Mouse (Mus musculus) hindbrain, embryonic 15.5 days (tissue): ENCODE measurements at regions not wholly inside any gene's neighbourhood (a gene's known extent, or its start where the extent isn't known, plus 50 kb on each side); places are given as distances from the start of the nearest gene placed in this dataset.

ENCODE experiments used
- ATAC-seq: fragments of 200-750 bp; cut with Nextera tagmentation; 2 replicates; pipeline ENCODE4 v1.8.0; 2017; ENCODE audit warnings: low read depth, moderate number of reproducible peaks, moderate TSS enrichment; ENCODE audit not compliant: low FRiP score
- H3K27ac ChIP-seq: fragments of 300-500 bp; sonication (generic); replicated peaks from 2 replicates; pipeline ENCODE4 v1.5.1; 2015; ENCODE audit warnings: mild to moderate bottlenecking, inconsistent platforms
- H3K27me3 ChIP-seq: fragments of 300-500 bp; sonication (generic); 2 replicates; pipeline ENCODE4 v1.6.1; 2015; ENCODE audit warnings: control low read depth, inconsistent platforms
- H3K36me3 ChIP-seq: fragments of 300-500 bp; sonication (generic); 2 replicates; pipeline ENCODE4 v1.6.1; 2015; ENCODE audit warnings: control low read depth, inconsistent platforms
- H3K4me1 ChIP-seq: fragments of 300-500 bp; sonication (generic); replicated peaks from 2 replicates; pipeline ENCODE4 v1.6.1; 2015; ENCODE audit warnings: control low read depth, inconsistent platforms
- H3K4me2 ChIP-seq: fragments of 300-500 bp; sonication (generic); 2 replicates; pipeline ENCODE4 v1.6.1; 2015; ENCODE audit warnings: moderate library complexity, mild to moderate bottlenecking, inconsistent platforms
- H3K4me3 ChIP-seq: fragments of 300-500 bp; sonication (generic); 2 replicates; pipeline ENCODE4 v1.5.1; 2015; ENCODE audit warnings: mild to moderate bottlenecking, inconsistent platforms
- H3K9ac ChIP-seq: fragments of 300-500 bp; sonication (generic); 2 replicates; pipeline ENCODE4 v1.6.1; 2015; ENCODE audit warnings: inconsistent platforms
- H3K9me3 ChIP-seq: fragments of 300-500 bp; sonication (generic); 2 replicates; pipeline ENCODE4 v1.6.1; 2016; ENCODE audit warnings: control low read depth, inconsistent platforms
- WGBS: fragments of 180-500 bp; shearing (Covaris S2); methylation state at CpG from one replicate; pipeline ENCODE4 v1.1.7; 2015; 5-methylcytosine and 5-hydroxymethylcytosine counted together

GRCm38 (mm10) chr16:24092616-24093525 is 104.2 kb upstream of the Bcl6 start:
- H3K9ac ChIP-seq = no peak overlapping the region
- no peaks in the 10 kb centered on the region for H3K27me3 ChIP-seq
- no peak for ATAC-seq
- no peaks in the 10 kb centered on the region for H3K9me3 ChIP-seq
- H3K27ac ChIP-seq = no peak overlapping the region
- no peak overlapping the region for H3K4me2 ChIP-seq
- 78% methylated on average over 5 of the region's 5 CpGs for WGBS
- no peak overlapping the region for H3K4me3 ChIP-seq
- H3K36me3 ChIP-seq = no peaks in the 10 kb centered on the region
- no peaks in the 10 kb centered on the region for H3K4me1 ChIP-seq

GRCm38 (mm10) chr16:24092136-24092535 is 103.5 kb upstream of the Bcl6 start:
- Histone ChIP-seq H3K4me3 (no peak overlapping the region), H3K4me1 (no peaks in the 10 kb centered on the region), H3K36me3 (no peaks in the 10 kb centered on the region), H3K9me3 (no peaks in the 10 kb centered on the region), H3K27me3 (no peaks in the 10 kb centered on the region), H3K27ac (no peak overlapping the region), H3K4me2 (no peak overlapping the region), H3K9ac (no peak overlapping the region)
- 87% methylated on average over 4 of the region's 4 CpGs for WGBS
- no peak for ATAC-seq

DNA sequence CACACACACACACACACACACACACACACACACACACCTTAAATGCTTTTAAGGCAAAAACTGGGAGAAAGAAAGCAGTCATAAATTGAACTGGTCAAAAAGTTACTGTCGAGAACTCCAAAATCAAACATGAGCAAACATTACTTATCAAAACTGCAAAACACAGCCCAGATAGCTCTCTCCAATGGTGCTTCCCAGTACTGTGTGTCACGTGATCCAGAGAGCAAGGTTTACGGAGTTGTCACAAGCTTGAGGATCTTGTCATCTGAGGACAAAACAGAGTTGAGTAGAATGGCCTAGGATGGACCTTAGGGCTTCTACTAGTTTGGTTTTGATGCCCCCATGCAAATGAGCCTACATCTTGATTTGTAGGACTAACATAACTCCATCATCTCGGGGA is 102.3 kb upstream of the Bcl6 start:
- 97% methylated on average over 4 of the region's 4 CpGs for whole genome bisulfite sequencing

GRCm38 (mm10) chr16:24089840-24090762 is 101.4 kb upstream of the Bcl6 start:
- no peaks in the 10 kb centered on the region for H3K27me3 ChIP-seq
- no peak overlapping the region for H3K27ac ChIP-seq
- H3K36me3 ChIP-seq = no peaks in the 10 kb centered on the region
- H3K4me1 ChIP-seq = no peaks in the 10 kb centered on the region
- H3K4me2 ChIP-seq = no peak overlapping the region
- H3K9me3 ChIP-seq = no peaks in the 10 kb centered on the region
- H3K9ac ChIP-seq = no peak overlapping the region
- H3K4me3 ChIP-seq = no peak overlapping the region
- 94% methylated on average over 11 of the region's 11 CpGs for WGBS
- ATAC-seq = no peak

More for the DNA sequence above, 102.3 kb upstream of the Bcl6 start:
- Histone ChIP-seq H3K27ac (no peak overlapping the region), H3K4me1 (no peaks in the 10 kb centered on the region), H3K4me2 (no peak overlapping the region), H3K9me3 (no peaks in the 10 kb centered on the region), H3K9ac (no peak overlapping the region), H3K4me3 (no peak overlapping the region), H3K36me3 (no peaks in the 10 kb centered on the region), H3K27me3 (no peaks in the 10 kb centered on the region)
- ATAC-seq = no peak

- no peak for ATAC-seq
- no peaks in the 10 kb centered on the region for H3K4me1 ChIP-seq
- no peak overlapping the region for H3K27ac ChIP-seq
- H3K36me3 ChIP-seq = no peaks in the 10 kb centered on the region
- no peak overlapping the region for H3K4me3 ChIP-seq
- H3K4me2 ChIP-seq = no peak overlapping the region
- WGBS = 88% methylated on average over 8 of the region's 8 CpGs
- H3K27me3 ChIP-seq = no peaks in the 10 kb centered on the region
- H3K9me3 ChIP-seq = no peaks in the 10 kb centered on the region
- H3K9ac ChIP-seq = no peak overlapping the region
These were observed 95.3 kb upstream of the Bcl6 start for GRCm38 (mm10) chr16:24083966-24084365.

DNA sequence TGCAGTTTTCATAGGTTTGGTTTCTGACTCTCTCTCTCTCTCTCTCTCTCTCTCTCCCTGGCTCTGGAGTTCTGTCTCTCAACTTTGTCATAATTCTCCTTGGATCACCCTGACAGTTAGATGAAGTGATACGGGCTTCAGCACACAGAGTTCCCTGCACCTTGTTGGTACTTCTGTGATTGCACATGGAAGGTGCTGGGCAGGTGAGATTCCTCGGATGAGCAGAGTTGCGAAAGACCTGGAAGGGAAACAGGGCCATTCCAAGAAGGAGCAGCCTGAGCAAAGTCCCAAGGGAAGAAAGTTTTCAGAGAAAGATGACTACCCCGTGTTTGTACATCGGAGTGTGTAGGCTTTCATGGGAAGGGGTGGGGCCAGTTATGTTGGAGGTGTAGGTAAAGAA is 91.8 kb upstream of the Bcl6 start:
- no peaks in the 10 kb centered on the region for H3K4me1 ChIP-seq
- H3K4me2 ChIP-seq = no peak overlapping the region
- H3K9me3 ChIP-seq = no peaks in the 10 kb centered on the region
- H3K4me3 ChIP-seq = no peak overlapping the region
- H3K36me3 ChIP-seq = no peaks in the 10 kb centered on the region
- WGBS = 89% methylated on average over 5 of the region's 5 CpGs
- H3K9ac ChIP-seq = no peak overlapping the region
- H3K27ac ChIP-seq = no peak overlapping the region
- no peak for ATAC-seq
- H3K27me3 ChIP-seq = no peaks in the 10 kb centered on the region

- Histone ChIP-seq H3K9me3 (no peaks in the 10 kb centered on the region), H3K9ac (no peak overlapping the region), H3K27ac (no peak overlapping the region), H3K4me3 (no peak overlapping the region), H3K27me3 (no peaks in the 10 kb centered on the region), H3K4me2 (no peak overlapping the region), H3K4me1 (no peaks in the 10 kb centered on the region), H3K36me3 (no peaks in the 10 kb centered on the region)
- 81% methylated on average over 1 of the region's 1 CpGs for WGBS
- ATAC-seq = no peak
These were observed 90.0 kb upstream of the Bcl6 start for GRCm38 (mm10) chr16:24078622-24079021.

GRCm38 (mm10) chr16:24077428-24077827 is 88.8 kb upstream of the Bcl6 start:
- Histone ChIP-seq H3K9me3 (no peaks in the 10 kb centered on the region), H3K36me3 (no peaks in the 10 kb centered on the region), H3K27me3 (no peaks in the 10 kb centered on the region), H3K4me1 (no peaks in the 10 kb centered on the region), H3K4me2 (no peak overlapping the region), H3K27ac (no peak overlapping the region), H3K4me3 (no peak overlapping the region), H3K9ac (no peak overlapping the region)
- WGBS = 71% methylated on average over 2 of the region's 2 CpGs
- no peak for ATAC-seq

DNA sequence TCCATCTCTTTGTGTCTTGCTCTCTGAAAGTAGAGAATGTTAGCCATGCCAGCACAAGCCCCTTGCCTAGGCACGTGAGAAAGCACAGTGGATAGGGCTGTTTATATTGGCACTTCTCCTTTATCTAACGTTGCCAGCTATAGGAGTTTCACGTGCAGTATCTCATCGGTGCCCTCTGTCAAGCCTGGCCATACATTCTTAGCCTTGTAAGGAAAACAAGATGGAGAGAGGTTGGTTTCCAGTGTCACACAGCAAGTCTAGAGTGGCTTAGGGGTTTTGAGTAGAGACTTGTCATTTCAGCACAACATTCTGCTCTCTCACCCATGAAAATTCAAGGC is 88.1 kb upstream of the Bcl6 start:
- WGBS = 92% methylated on average over 4 of the region's 4 CpGs

DNA sequence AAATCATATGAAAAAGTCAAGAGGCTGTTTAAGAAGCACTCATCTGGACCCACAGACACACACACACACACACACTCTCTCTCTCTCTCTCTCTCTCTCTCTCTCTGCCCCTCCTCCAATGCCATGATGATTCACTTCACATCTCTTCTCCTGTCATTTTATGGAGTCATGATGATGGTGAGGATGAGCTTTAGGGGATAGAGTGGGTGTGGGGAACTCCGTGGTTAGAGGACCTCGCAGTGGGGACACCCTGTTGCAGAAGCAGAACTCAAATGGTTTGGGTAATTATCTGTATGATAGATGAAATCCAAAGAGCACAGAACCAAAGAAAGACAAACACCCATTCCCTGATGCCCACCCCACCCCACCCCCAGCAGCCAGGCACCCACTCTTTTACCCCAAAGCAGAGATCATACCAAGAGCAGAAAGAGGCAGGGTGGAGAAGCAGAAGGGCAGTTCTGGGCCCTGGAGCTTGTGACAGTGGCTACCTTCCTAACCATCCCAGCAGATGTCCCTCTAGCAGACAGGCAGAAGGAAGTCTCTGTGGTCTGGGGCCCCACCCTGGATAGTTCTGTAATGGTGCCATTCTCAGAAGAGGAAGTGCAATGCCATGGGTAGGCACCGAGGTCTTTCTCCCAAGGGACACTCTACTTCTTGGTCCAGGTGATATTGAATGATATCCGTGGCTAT is 87.6 kb upstream of the Bcl6 start:
- H3K4me3 ChIP-seq = no peak overlapping the region
- no peak for ATAC-seq
- no peak overlapping the region for H3K4me2 ChIP-seq
- no peak overlapping the region for H3K27ac ChIP-seq
- H3K9ac ChIP-seq = no peak overlapping the region
- H3K9me3 ChIP-seq = no peaks in the 10 kb centered on the region
- 88% methylated on average over 4 of the region's 4 CpGs for WGBS
- H3K4me1 ChIP-seq = no peaks in the 10 kb centered on the region
- no peaks in the 10 kb centered on the region for H3K36me3 ChIP-seq
- no peaks in the 10 kb centered on the region for H3K27me3 ChIP-seq

More for the DNA sequence above, 88.1 kb upstream of the Bcl6 start:
- Histone ChIP-seq H3K4me2 (no peak overlapping the region), H3K36me3 (no peaks in the 10 kb centered on the region), H3K9ac (no peak overlapping the region), H3K4me1 (no peaks in the 10 kb centered on the region), H3K27ac (no peak overlapping the region), H3K9me3 (no peaks in the 10 kb centered on the region), H3K4me3 (no peak overlapping the region), H3K27me3 (no peaks in the 10 kb centered on the region)
- no peak for ATAC-seq

GRCm38 (mm10) chr16:24073613-24074244 is 85.1 kb upstream of the Bcl6 start:
- no peaks in the 10 kb centered on the region for H3K4me1 ChIP-seq
- no peak for ATAC-seq
- H3K27me3 ChIP-seq = no peaks in the 10 kb centered on the region
- no peak overlapping the region for H3K4me2 ChIP-seq
- H3K36me3 ChIP-seq = no peaks in the 10 kb centered on the region
- H3K9me3 ChIP-seq = no peaks in the 10 kb centered on the region
- 91% methylated on average over 8 of the region's 8 CpGs for whole genome bisulfite sequencing
- no peak overlapping the region for H3K4me3 ChIP-seq
- H3K9ac ChIP-seq = no peak overlapping the region
- no peak overlapping the region for H3K27ac ChIP-seq
